Mouse (Mus musculus) cerebellum, postnatal 10 days (tissue): ENCODE results near the gene AI464131.

ENCODE experiments used
- DNase-seq, 2 experiments: peaks; one replicate each; pipeline ENCODE4 v3.0.0; 2021; ENCODE audit warnings: mixed read lengths in 2 of 2

AI464131 gene

GRCm38 (mm10) chr4:41504325-41504724 lies 1.4 kb upstream of the AI464131 start:
- no peak for DNase-seq

GRCm38 (mm10) chr4:41502171-41502940 lies 520 bp downstream of the AI464131 start:
- no peak for DNase-seq

- DNase-seq: no peak
Measured at GRCm38 (mm10) chr4:41500787-41501186, 2.1 kb downstream of the AI464131 start.

GRCm38 (mm10) chr4:41499619-41500018 lies 3.3 kb downstream of the AI464131 start:
- DNase-seq: no peak

- DNase-seq: peak; percentile 62 to 66
Measured at GRCm38 (mm10) chr4:41498921-41499391, 3.9 kb downstream of the AI464131 start.

GRCm38 (mm10) chr4:41497995-41498845 lies 4.7 kb downstream of the AI464131 start:
- no peak for DNase-seq

- peak; percentile 54 to 58 for DNase-seq
Measured at GRCm38 (mm10) chr4:41497579-41497978, 5.3 kb downstream of the AI464131 start.

- no peak for DNase-seq
Measured at GRCm38 (mm10) chr4:41497046-41497445, 5.8 kb downstream of the AI464131 start.

- DNase-seq: peak; percentile 71 to 73
Measured at GRCm38 (mm10) chr4:41495850-41496249, 7.0 kb downstream of the AI464131 start.

GRCm38 (mm10) chr4:41495076-41495475 lies 7.8 kb downstream of the AI464131 start:
- DNase-seq: no peak

- no peak for DNase-seq
Measured at GRCm38 (mm10) chr4:41494378-41494777, 8.5 kb downstream of the AI464131 start.

- no peak for DNase-seq
Measured at GRCm38 (mm10) chr4:41493464-41494116, 9.3 kb downstream of the AI464131 start.

GRCm38 (mm10) chr4:41492951-41493350 lies 9.9 kb downstream of the AI464131 start:
- peak; percentile 65 to 74 for DNase-seq

GRCm38 (mm10) chr4:41481601-41482017 lies 21.3 kb downstream of the AI464131 start:
- peak in 1 of 2 experiments; percentile 43 for DNase-seq

- peak; percentile 62 to 72 for DNase-seq
Measured at GRCm38 (mm10) chr4:41480254-41480653, 22.6 kb downstream of the AI464131 start.

- DNase-seq: no peak
Measured at GRCm38 (mm10) chr4:41479456-41479804, 23.4 kb downstream of the AI464131 start.

- DNase-seq: no peak
Measured at GRCm38 (mm10) chr4:41478751-41479455, 24.0 kb downstream of the AI464131 start.

- no peak for DNase-seq
Measured at GRCm38 (mm10) chr4:41477648-41478160, 25.2 kb downstream of the AI464131 start.

- no peak for DNase-seq
Measured at GRCm38 (mm10) chr4:41471384-41471689, 31.5 kb downstream of the AI464131 start.

- DNase-seq: peak; percentile 69 to 73
Measured at GRCm38 (mm10) chr4:41470684-41471383, 32.0 kb downstream of the AI464131 start.

GRCm38 (mm10) chr4:41470051-41470683 lies 32.7 kb downstream of the AI464131 start:
- DNase-seq: peak; percentile 66
